Mouse (Mus musculus) ES-E14 (cell line): ENCODE measurements around the gene Clpb.

ENCODE experiments used
- CHD2 ChIP-seq: IDR thresholded peaks from 2 replicates; pipeline ENCODE4 v1.6.1; 2014; ENCODE audit warnings: mild to moderate bottlenecking, low read depth, low read length, inconsistent platforms
- HCFC1 ChIP-seq: IDR thresholded peaks from 2 replicates; pipeline ENCODE4 v1.6.1; 2012; ENCODE audit warnings: low read length, inconsistent platforms, borderline replicate concordance; ENCODE audit not compliant: insufficient read depth
- MAFK ChIP-seq: IDR thresholded peaks from 2 replicates; pipeline ENCODE4 v1.6.1; 2014; ENCODE audit warnings: mild to moderate bottlenecking, low read depth, low read length, inconsistent platforms; ENCODE audit not compliant: insufficient read depth
- ZC3H11A ChIP-seq: IDR thresholded peaks from 2 replicates; pipeline ENCODE4 v1.6.1; 2012; ENCODE audit warnings: low read depth, mild to moderate bottlenecking, inconsistent platforms, low read length, borderline replicate concordance
- ZNF384 ChIP-seq: IDR thresholded peaks from 2 replicates; pipeline ENCODE4 v1.6.1; 2012; ENCODE audit warnings: low read depth, low read length, inconsistent platforms

DNA sequence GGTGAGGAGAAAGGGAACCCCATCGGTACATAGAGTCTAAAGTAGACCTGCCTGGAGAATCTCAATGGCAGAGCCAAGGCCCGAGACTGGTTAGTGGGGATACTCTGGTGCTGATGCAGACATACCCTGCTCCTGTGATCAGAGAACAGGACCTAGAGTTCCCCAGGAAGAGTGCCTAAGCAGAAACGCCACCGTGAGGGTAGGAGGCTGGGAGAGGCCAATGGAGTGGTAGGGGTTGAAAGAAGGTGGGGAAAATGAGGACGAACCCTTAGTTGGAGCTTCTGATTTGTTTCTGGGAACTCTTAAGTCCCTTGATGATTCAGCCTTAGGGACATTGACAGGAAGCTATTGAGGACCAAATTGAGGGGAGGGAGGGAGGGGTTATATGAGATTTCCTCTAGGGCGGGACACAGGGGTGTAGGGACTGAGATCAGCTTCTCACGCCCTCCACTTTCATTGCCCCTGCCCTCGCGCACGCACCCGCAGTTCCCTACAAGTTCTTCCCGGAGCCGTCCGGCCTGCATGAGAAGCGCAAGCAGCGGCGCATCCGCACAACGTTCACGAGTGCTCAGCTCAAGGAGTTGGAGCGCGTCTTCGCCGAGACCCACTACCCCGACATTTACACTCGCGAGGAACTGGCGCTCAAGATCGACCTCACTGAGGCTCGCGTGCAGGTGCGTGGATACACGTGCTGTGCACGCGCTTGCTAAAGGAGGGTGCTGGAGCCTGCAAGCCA, 157.0 kb downstream of the Clpb start:
- TF ChIP-seq ZNF384: no peak
- TF ChIP-seq CHD2: no peak
- no peak for TF ChIP-seq MAFK
- TF ChIP-seq HCFC1: no peak
- no peak for TF ChIP-seq ZC3H11A
